Mouse (Mus musculus) retina, postnatal 1 day (tissue): Measurements from ENCODE around the gene Gramd2.
A peak's percentile ranks its signal among the peaks of the same experiment; 100 is the strongest.

Experiments
- DNase-seq: peaks from one replicate; pipeline ENCODE4 v3.0.0-alpha.2; 2012

The Gramd2 gene

DNA sequence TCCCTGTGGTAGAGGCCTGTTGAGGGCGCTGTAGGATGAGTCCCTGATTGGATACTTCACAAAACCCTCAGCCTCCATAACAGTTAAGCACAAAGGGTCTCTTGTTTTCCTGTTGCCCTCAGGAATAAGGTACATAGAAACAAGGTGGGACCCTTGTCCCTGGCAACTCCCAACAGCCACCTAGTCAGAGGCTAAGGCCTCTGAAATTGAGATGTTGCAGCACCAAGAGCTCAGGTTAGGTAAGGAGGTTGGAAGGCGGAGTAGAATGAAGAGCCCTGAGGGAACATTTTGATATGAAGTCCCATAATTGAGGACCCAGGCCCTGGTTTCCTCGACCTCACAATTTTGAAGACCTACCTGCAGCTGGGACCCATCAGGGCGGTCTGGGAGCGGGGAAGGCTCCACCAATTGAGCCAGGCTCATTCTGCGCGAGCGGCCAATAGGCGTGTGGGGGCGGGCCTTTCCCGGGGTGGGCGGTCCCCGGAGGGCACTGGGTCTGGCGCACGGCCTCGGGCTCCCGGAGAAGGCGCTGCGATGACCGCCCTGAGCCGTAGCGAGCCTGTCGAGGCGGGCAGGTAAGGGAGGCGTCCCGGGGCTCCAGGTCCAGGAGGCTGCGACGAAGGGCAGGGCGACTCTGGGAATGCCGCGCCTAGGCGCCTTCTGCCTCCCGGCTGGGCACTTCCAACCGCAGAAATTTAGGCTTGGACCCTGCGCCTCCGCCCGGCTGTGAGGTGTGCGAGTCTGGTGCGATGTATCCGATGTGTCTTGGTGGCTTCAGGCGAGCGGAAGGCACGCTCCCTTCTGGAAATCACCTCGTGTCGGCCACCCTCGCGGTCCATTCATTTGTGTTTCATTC, at the start of gene Gramd2:
Gene Gramd2 (plus strand): TSS at position 467 of the 856 bp plus-strand sequence.
- peak; percentile 86 for DNase-seq

DNA sequence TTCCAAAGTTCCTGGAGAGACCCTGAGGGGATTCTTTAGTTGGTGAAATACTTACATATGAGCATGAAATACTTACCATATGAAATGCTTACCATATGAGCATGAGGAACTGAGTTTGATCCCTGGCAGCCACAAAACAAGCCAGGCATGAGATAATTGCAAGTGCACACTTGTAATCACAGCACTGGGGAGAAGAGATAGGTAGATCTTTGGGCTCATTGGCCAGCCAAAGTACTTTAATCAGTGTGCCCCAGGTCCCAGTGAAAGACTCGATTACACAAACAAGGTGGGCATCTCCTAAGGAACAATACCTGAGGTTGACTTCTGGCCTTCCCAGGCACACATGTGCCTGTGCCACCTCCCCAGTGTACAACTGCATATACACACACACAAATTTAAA, 41.6 kb upstream of the Gramd2 start:
- no peak for DNase-seq

DNA sequence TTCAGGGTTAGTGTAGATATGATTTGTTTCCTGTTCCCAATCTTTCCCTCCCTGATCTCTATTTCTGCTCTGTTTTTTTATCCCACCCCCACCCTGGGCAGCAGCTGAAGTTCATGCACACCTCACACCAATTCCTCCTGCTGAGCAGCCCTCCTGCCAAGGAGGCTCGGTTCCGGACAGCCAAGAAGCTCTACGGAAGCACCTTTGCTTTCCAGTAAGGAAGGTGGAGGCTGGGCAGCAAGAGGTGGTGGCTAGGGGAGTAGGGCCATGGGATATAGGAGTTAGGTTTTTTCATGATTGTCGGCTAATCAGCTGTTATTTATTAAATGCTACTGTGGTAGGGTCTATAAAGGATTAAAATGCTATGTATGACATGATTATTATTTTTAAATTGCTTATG, 40.0 kb upstream of the Gramd2 start:
- DNase-seq: no peak

DNA sequence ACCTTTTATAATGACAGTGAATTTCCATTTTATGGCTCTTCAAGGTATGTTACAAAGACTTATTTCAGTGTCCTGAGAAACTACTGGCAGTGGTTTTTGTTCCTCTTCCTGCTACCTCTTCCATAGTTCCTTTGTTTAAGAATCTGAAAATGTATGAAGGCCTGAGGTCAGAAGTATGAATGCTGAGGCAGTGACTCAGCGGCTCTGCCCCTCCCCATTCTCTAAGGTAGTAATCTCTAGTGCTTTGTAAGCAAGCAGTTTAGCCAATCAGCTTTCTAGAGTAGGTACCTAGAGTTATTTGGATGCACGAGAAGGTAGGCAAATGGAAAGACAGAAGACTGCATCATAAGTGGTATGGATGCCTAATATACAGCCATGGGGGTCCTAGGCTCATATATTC, 38.6 kb upstream of the Gramd2 start:
- DNase-seq: no peak

DNA sequence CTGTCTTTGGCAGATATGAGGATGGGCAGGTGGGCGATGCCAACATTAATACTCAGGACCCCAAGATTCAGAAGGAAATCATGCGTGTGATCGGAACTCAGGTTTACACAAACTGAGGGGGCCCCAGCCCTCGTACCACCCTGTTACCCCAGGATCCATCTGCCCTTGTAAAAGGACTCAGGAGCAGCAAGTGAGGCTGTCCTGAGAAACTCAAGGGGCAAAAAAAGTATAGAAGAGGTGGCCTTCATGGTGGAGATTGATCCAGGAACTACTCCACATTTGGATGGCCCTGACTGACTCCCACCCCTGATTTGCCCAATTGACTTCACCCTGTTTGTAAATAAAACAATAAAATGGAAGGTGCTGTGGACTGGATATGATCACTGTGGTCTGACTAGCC, 30.0 kb upstream of the Gramd2 start:
- DNase-seq: no peak

DNA sequence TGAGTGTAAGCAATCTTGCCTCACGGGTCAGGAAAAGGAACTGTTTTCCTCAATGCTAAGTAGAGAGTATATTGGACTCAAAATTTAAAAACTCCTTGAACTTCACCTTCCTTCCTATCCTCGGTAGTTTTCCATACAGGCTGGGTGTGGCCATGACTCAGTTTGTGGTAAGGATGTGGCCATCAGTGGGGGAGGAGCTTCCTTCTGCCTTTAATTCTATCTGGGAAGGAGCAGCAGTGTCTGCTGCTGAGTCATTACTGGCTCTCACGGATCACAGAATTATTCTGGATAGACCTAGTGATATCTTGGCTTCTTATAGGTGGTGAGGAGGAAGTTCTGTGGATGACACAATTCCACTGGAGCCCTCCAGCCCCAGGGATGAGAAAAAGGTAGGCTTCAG, 26.6 kb upstream of the Gramd2 start:
- DNase-seq: no peak

DNA sequence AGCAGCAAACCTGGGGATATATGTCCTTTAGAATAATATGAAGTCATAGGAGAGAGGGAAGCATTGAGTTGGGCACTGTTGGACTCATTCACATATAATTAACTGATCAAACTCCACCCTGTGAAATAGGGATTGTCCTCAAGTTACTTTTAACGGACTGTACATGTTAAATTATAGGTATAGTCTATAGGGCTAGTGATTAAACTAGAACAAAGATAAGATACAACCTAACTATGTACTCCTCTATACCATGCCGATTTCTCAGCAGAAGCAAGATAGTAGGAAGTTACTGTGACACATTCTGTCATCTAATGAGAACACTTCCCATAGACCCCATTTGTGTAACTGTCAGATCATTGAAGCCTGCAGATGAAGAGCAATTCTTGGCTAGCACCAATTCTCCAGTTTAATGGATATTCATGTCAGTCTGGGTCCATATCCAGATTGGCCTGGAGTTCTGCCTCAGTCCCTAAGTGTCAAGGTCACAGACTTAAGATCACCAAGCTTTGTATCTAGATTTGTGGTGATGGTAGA, 25.4 kb upstream of the Gramd2 start:
- DNase-seq: no peak

DNA sequence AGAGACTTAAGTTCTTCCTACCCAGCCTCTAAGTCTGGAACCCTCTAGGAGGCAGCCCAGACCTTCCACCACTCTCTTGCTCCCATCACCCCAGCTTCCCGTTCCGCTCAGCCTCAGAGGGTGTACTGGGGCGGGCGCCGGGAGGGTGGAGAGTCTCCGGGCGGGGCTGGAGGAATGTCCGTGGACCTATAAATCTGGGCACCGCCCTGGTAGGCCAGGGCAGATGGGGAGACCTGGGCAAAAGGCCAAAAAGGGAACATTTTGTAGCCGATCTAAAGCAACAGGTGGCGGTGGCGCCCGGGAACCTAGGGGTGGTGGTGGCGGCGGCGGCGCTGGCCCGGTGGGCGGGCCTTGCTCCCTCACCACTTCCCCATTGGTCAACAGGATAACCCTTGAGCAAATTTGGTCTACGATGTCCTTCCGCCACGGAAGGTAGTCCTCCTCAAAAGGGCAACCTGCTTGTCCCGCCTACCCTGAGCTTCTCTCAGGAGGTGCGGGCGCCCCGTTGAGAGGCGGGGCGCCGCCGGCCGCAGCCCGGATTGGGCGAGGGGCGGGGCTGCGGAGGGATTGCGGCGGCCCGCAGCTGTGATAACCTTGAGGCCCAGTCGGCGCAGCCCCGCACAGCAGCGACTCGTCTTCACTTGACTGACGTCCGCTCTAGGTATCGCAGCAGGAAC, 23.8 kb upstream of the Gramd2 start, which contains the start of gene Pkm:
Gene Pkm (plus strand): TSS at position 411 of the 677 bp plus-strand sequence.
- DNase-seq: peak; percentile 100

DNA sequence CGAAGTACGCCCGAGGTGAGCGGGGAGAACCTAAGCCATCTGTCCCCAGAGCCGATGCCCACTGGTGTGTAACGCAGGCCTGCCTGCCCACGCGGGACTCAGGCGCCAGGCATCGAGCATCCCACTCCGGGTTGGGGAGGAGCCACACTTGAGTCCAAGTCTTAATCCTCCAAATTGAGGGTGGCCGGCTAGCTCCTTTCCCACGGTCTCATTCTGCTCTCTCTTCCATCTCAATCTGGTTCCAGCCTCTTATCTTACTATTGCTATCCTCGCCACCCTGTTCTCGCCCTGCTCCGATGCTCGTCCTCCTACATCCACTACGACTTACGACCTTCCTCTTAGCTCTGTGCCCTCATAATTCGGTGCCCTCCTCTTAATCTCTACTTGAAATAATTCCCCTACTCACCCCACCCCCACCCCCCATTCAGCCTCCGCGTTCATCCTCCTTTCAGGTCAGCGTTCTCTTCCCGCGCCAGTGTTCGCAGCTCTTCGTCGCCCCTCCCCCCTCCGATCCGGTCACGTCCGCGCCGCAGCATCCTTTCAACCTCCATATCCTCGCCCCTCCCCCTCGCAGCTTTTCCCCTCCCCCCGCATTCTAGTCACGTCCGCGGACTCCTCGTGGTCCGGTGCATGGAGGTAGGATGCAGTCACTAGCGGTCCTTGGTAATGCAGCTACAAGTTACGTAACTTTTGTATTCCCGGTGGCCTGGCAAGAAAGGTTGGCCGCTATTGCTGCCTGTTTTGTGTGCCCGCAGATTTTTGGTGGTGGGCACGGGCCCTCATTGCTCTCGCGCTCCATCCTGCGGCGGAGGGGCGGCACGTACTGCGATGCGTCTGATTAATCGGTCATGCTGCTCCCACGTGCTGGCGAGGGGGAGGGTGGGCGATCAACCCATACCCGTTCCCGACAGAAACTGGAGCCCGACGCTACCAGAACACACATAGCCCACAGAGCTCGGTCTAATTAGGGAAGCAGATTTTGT, 23.0 kb upstream of the Gramd2 start:
- peak; percentile 95 for DNase-seq

DNA sequence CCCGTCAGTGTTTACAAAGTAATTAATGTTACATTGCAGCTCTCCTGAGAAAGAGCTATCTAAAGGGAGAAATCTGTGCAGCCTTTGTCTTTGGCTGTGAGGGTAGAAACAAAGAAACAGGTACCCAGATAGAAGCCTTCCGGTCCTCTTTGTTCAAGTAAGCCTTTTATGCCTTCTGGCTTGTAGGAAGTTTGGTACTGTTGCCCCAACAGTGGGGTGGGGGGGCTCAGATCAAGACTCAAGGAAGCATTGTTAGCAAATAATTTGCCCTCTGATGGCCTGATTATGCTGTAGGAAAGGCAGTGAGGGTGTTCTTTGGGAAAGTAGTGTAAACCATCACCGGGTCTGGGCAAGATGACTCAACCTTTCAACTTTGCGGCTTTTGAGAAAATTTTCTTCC, 21.8 kb upstream of the Gramd2 start:
- DNase-seq: no peak

DNA sequence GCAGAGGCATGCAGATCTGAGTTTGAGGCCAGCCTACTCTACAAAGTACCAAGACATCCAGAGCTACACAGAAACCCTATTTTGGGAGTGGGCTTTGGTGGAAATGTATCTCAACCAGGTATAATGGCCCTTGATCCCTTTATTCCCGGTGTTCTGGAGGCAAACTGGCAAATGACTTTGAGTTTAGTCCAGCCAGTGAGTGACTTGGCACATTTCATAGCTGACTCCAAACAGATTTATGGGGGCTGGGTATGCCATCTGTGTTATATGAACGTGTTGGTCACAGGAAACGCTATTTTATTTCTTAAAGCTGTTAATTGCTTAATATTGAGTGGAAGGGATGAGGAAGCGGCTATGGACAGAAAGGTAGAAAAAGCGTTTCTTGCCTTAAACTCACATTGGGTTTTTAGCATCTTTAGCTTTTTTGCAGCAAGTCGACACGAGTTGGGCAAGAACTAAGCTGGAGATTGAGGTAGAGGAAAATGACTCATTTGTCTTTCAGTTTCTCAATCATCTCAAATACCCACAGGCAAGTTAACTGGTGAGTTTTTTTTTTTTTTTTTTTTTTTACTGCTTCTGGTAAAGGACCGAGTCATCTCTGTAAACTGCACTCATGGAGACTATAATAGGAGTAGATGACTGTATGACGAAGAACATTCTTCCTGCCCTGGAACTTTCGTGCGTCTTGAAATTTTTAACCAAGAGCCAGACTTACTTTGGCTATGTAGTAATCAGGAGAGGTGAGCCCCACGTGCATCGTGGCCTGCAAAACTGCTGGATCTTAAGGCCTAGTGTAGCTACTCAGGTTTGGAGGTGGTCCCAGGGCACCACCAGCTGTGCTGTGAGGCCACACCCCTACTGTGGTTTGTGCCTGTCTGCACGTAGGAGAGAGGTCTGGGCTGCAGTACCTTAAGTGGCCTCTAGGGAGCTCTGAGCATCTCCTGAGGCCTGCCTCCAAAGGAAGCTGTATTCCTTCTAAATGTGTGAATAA, 20.6 kb upstream of the Gramd2 start:
- peak; percentile 93 for DNase-seq

DNA sequence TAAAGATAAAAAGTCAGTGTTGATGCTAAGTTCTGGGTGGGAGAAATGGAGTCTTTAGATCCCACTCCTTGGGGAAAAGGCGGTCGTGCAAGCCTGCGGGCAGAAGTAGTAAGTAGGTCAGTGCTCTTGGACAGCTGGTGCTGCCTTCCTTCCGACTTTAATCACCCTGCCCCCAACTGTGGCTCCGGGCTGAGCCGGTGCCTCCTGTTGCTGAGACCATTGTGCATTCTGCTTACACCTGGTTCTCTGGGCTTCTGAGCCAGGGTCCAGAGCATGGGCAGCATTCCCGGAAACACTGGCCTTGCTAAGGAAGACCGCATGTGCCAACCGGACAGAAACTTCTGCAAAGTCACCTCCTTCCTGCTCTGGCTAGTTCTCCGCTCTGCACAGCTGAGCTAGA, 19.5 kb upstream of the Gramd2 start:
- peak; percentile 88 for DNase-seq

DNA sequence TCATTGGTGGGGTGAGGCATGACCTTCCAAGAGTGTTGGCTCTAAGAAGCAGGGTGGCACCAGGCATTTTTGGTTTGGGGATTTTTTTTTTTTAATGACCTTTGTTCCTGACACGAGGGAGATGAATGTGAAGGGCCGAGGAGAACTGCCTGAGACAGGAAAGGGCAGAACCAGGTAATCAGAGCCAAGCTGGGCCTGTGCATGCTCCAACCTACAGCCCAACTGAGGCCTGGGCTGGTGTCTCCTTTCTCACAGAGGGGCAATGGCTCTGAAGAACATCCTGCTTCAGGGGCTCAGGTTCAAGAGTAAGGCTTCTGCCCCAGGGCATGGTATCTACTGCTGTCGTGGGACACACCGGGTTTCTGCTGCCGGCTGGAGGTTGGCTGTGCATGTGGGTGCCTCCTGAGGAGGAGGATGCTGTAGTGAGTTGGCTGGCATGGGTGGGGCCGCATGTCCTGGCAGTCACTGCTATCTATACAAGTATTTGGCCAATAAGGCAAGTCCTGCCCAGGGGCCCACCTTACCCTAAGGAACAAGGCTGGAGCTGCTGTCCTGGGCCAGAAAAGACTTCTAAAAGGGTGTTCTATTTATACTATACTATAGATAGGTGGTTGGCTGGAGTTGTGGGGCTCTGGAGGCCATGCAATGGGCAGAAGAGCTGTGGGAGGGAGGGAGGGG, 18.5 kb upstream of the Gramd2 start:
- no peak for DNase-seq

DNA sequence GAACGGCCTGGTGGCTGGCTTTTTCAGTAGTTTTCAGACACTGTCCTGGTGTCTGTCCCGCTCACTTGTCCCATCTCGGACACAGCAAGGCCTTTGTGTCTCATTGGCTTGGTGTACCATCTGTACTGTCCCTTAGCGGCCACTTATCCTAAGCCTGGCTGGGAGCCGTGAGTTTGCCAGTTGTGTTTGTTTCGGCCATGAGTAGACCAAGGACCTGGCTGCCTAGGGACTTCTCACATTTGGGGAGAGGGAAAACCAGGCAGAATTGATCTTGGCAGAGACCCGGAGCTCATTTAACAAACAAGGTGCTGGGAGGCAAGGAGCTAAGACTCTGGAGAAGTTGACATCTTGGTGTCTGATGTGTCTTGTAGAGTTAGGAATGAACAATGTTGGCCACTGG, 16.7 kb upstream of the Gramd2 start:
- no peak for DNase-seq

DNA sequence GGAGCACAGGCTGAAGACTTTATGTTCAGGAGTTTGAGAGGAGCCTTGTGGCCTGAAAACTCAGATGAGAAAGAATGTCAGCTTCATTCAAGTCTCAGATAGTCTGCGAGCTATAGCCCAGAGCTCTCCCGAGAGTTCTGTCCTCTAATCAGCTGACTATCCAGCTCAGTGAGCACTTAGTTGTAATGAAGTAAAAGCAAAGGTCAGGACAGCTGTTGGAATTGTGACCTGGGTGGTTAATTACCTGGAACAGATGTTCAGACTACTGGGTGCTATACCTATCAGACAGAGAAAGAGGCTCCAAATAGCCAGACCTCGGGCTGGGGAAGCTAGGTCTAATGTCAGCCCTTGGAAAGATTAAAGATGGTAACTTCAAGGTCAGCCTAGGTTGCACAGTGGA, 16.0 kb upstream of the Gramd2 start:
- no peak for DNase-seq

DNA sequence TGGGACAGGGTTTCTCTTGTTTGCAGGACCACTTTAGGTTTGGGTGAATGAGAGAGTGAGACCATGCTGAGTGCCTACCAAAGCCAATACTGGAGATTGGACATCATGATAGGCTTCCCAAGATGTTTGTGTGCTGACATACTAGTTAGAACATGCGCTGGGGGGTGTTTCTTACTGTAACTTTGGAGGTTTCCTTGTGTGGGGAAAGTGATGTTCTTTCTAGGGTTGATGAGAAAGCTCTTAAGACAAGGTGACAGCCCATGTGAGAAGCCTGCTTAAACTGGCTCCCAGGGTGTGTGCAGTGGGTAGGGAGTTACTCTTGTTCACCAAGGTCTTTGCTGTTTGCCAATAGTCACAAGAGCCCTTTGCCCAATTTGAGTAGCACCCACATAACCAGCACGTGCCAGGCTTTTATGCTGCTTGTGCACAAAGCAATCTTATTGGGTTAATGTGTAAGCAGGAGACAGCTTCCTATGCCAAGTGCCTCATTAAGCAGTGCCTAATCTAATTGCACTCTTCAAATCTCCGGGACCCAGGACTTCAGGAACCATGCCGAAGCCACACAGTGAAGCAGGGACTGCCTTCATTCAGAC, 15.2 kb upstream of the Gramd2 start:
- DNase-seq: no peak

DNA sequence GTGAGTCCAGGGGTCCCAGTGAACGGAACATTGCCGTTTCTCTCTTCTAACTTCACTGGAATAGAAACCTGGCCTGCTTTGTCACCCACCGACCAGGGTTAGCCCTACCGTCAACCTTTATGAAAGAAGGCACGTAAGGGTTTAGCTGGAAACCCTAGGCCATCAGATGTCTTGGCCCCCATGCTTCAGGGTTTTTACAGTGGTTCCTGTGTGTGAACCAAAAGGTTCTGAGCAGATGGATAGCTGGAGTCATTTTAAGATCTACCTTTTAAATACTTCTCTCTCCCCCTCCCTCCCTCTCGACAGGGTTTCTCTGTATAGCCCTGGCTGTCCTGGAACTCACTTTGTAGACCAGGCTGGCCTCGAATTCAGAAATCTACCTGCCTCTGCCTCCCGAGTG, 13.9 kb upstream of the Gramd2 start:
- no peak for DNase-seq

DNA sequence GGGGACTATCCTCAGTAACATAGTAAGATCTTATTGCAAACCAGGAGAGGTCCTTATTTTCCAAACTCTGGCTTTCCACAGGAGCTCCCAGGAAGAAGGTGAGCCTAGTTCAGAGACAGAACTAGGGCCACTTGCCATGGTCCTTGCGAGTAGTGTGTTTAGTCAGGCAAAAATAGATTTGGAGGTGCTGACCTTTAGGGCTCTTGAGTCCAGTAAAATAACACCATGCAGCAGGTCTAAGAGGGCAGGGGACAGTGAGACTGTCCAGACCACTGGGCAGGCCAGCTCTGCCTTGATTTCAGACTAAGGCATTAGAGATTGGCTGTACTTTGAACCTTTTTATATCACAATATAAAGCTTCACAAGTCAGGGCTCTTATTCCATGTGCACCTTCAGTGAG, 13.1 kb upstream of the Gramd2 start:
- no peak for DNase-seq

DNA sequence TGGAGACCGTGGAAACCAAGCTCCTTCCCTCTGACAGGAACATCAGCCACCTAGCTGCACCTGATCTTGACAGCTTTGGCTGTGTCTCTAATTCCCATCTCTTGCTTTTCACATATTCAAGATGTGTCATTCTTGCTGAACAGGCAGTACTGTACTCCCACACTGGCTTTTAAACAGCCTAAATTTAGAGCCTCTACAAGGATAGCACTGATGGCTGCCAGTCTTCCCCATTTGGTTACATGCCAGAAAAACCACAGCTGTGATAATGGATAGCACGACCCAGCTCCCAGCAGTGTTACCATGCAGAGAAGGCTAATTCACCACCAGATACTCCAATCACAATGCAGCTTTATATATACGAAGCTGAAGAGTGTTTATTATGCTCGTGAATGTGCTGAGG, 12.7 kb upstream of the Gramd2 start:
- no peak for DNase-seq

DNA sequence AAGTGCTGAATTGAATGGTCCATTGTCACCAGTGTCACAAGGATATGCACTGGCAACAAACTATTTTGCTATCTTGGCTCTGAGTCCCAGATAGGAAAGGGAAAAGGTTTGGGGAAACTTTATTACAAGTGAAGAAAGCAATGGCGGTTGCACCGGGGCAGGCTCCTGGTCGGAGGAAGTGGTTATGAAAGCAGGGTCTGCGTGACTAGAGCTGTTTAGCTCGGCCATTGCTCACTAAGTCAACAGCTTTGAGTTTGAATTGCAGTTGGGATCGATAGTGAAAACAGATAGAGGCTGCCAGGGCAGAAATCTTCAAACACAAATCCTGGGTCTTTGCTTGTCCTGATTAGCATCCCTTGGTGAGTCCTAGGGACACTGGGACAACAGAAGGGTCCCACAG, 12.0 kb upstream of the Gramd2 start:
- DNase-seq: no peak

DNA sequence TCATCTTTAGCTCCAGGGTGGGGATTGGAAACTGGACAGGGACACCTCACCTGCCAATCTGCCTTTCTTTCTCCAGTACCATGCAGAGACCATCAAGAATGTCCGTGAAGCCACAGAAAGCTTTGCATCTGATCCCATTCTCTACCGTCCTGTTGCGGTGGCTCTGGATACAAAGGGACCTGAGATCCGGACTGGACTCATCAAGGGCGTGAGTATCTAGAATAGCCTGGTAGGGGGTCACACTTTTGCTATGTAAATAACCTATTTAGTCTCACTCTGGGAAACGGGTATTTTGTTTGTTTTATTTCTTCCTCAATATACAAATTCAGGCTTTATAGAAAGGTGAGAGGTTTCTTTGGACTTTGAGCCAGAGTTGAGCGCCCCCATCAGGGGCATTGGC, 11.5 kb upstream of the Gramd2 start:
- DNase-seq: no peak
